Mouse (Mus musculus) MEL (cell line): ENCODE data around the gene Vcl.

ENCODE experiments used
- EP300 ChIP-seq, 2 experiments: IDR thresholded peaks; 2 replicates each; pipeline ENCODE4 v1.6.1; 2011; ENCODE audit warnings: improper control_type of control experiment in 2 of 2, low read length in 2 of 2, low read depth in 1 of 2, mild to moderate bottlenecking in 1 of 2
- POLR2A ChIP-seq, 2 experiments: IDR thresholded peaks; 2 replicates each; pipeline ENCODE4 v1.6.1; 2011 to 2012; ENCODE audit warnings: low read length in 2 of 2, mild to moderate bottlenecking in 2 of 2, control low read depth in 1 of 2, improper control_type of control experiment in 1 of 2, low read depth in 1 of 2, moderate library complexity in 1 of 2; ENCODE audit not compliant: control insufficient read depth in 1 of 2, insufficient read depth in 1 of 2, poor library complexity in 1 of 2
- ZNF384 ChIP-seq: IDR thresholded peaks from 2 replicates; pipeline ENCODE4 v1.6.1; 2012; ENCODE audit warnings: low read depth, mild to moderate bottlenecking, inconsistent platforms, low read length, improper control_type of control experiment

- TF ChIP-seq EP300 (IDR thresholded peaks at IDR 0.05; ENCODE audit: low read depth in 1 of 2, low read length in 2 of 2) (peak; percentile 24 to 36; a peak in 1 of 4 replicates), ZNF384 (no peak), POLR2A (IDR thresholded peaks at IDR 0.05; ENCODE audit: control insufficient read depth in 1 of 2, insufficient read depth in 1 of 2, low read depth in 1 of 2, low read length in 2 of 2, poor library complexity in 1 of 2) (no peak)
These were observed 148.7 kb downstream of the Vcl start for GRCm38 (mm10) chr14:21077939-21078338.
